Mouse (Mus musculus) olfactory bulb, adult 2 months (tissue): ENCODE measurements around the gene Acyp2. TPM values are rescaled to one million over a fixed set of nuclear protein-coding genes. Genes with fewer than 3 reads are reported as not detected.
A peak's percentile ranks its signal among the peaks of the same experiment; 100 is the strongest.

Experiments
- H3K27ac ChIP-seq: fragments of 200-500 bp; 2 replicates; pipeline ENCODE4 v1.5.1; 2012; ENCODE audit warnings: low read depth, low read length; ENCODE audit not compliant: insufficient read depth
- H3K4me1 ChIP-seq: fragments of 200-500 bp; 2 replicates; pipeline ENCODE4 v1.6.1; 2012; ENCODE audit warnings: low read length; ENCODE audit not compliant: control insufficient read depth, insufficient read depth
- H3K4me3 ChIP-seq: fragments of 200-500 bp; 2 replicates; pipeline ENCODE4 v1.5.1; 2012; ENCODE audit warnings: mild to moderate bottlenecking, low read depth, low read length, moderate library complexity; ENCODE audit not compliant: insufficient read depth
- CTCF ChIP-seq: fragments of 200-500 bp; IDR thresholded peaks from 2 replicates; pipeline ENCODE4 v1.5.1; 2012; ENCODE audit warnings: low read depth, mild to moderate bottlenecking, low read length, moderate library complexity; ENCODE audit not compliant: insufficient read depth
- POLR2A ChIP-seq: fragments of 200-500 bp; IDR thresholded peaks from 2 replicates; pipeline ENCODE4 v1.6.1; 2012; ENCODE audit warnings: mild to moderate bottlenecking, low read depth, low read length, moderate library complexity; ENCODE audit not compliant: insufficient read depth
- whole genome bisulfite sequencing: fragments of 180-500 bp; shearing (Covaris S2); methylation state at CpG from one replicate; pipeline ENCODE4 v1.1.7; 2018; 5-methylcytosine and 5-hydroxymethylcytosine counted together
- polyA plus RNA-seq: library from polyadenylated mRNA; stranded (reverse); fragments of >200 nt; gene quantifications from 2 replicates; pipeline ENCODE4 v1.2.4, GENCODE M21; 2012; ENCODE audit warnings: low replicate concordance; ENCODE audit not compliant: missing spikeins, insufficient read depth, insufficient read length

Acyp2 gene
- polyA plus RNA-seq, 1 experiment: not detected

- peaks cover 2% of the 10 kb centered on the region; the same call in 1 of the 2 replicates for H3K4me1 ChIP-seq
- TF ChIP-seq CTCF: no peak
- TF ChIP-seq POLR2A: no peak
- H3K4me3 ChIP-seq: no peak overlapping the region
- WGBS: 50% methylated on average over 8 of the region's 8 CpGs
- H3K27ac ChIP-seq: peak overlapping the region; percentile 75
These were observed 178.2 kb downstream of the Acyp2 start for GRCm38 (mm10) chr11:30471187-30471586.

Other genes starting within 250 kb of the Acyp2 start
- gene 4930505A04Rik, start 177.8 kb downstream of the Acyp2 start, polyA plus RNA-seq: not detected in 2 replicates
- gene Psme4, start 122.1 kb upstream of the Acyp2 start, polyA plus RNA-seq: 46.7 TPM in 1 of 2 replicates, not detected in the other
- gene Gpr75, start 235.8 kb upstream of the Acyp2 start, polyA plus RNA-seq: not detected in 2 replicates
- not detected in 2 replicates for gene Asb3, start 235.8 kb upstream of the Acyp2 start, polyA plus RNA-seq